Mouse (Mus musculus) stomach, embryonic 16.5 days (tissue): Measurements from ENCODE around the gene Cenpj. TPM values are rescaled to one million over a fixed set of nuclear protein-coding genes. Genes with fewer than 3 reads are reported as not detected.

Source experiments
- ATAC-seq: fragments of 200-750 bp; cut with Nextera tagmentation; 2 replicates; pipeline ENCODE4 v1.8.0; 2017; ENCODE audit warnings: moderate number of reproducible peaks, moderate TSS enrichment; ENCODE audit not compliant: insufficient read depth, low FRiP score
- H3K27ac ChIP-seq: fragments of 300-500 bp; sonication (generic); 2 replicates; pipeline ENCODE4 v1.5.1; 2014; ENCODE audit warnings: low read length
- H3K27me3 ChIP-seq: fragments of 300-500 bp; sonication (generic); 2 replicates; pipeline ENCODE4 v1.6.1; 2014; ENCODE audit warnings: low read length, control low read depth, mixed read lengths; ENCODE audit not compliant: control insufficient read depth, insufficient read depth
- H3K36me3 ChIP-seq: fragments of 300-500 bp; sonication (generic); 2 replicates; pipeline ENCODE4 v1.6.1; 2014; ENCODE audit warnings: low read length; ENCODE audit not compliant: control insufficient read depth, insufficient read depth
- H3K4me1 ChIP-seq: fragments of 300-500 bp; sonication (generic); 2 replicates; pipeline ENCODE4 v1.6.1; 2014; ENCODE audit warnings: low read length, control low read depth, mixed read lengths; ENCODE audit not compliant: control insufficient read depth, insufficient read depth
- H3K4me2 ChIP-seq: fragments of 300-500 bp; sonication (generic); 2 replicates; pipeline ENCODE4 v1.6.1; 2014; ENCODE audit warnings: low read depth, low read length, mixed read lengths
- H3K4me3 ChIP-seq: fragments of 300-500 bp; sonication (generic); replicated peaks from 2 replicates; pipeline ENCODE4 v1.5.1; 2014; ENCODE audit warnings: mild to moderate bottlenecking, low read length
- H3K9ac ChIP-seq: fragments of 300-500 bp; sonication (generic); 2 replicates; pipeline ENCODE4 v1.6.1; 2014; ENCODE audit warnings: low read length
- H3K9me3 ChIP-seq: fragments of 300-500 bp; sonication (generic); replicated peaks from 2 replicates; pipeline ENCODE4 v1.6.1; 2016; ENCODE audit warnings: low read length, control low read depth; ENCODE audit not compliant: control insufficient read depth
- WGBS: fragments of 180-500 bp; shearing (Covaris S2); extraction: QIAGEN DNeasy Blood & Tissue Kit; methylation state at CpG from one replicate; pipeline ENCODE4 v1.1.7; 2014; 5-methylcytosine and 5-hydroxymethylcytosine counted together
- polyA plus RNA-seq: library from polyadenylated mRNA; unstranded; fragments of >200 nt; fragmentation: Nextera tagmentation; extraction: Ambion mirVana; gene quantifications from 2 replicates; pipeline ENCODE4 v1.2.1, GENCODE M21; 2015

Gene Cenpj
- polyA plus RNA-seq, 1 experiment from 2014 or later = 7.0 TPM

DNA sequence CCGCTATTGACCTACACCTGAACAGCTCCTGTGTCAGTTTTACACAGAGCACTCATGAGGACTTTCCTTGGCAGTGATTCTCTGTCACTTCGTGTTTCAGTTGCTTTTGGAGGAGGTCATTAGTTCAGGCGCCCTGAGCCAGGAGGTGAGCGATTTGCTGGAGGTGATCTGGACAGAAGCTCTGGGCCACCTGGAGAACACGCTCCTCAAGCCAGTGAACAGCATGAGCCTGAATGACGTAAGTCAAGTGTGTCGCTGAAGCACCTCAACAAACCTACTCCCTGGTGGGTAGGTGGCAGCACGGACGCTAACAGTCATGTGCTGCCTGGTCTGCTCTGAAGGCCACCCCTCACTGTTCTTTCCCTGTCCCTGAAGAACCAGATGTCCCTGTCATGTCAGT, 17.0 kb upstream of the Cenpj start:
- Histone ChIP-seq H3K36me3 (0 out of 2 replicates have a peak, but pooled peaks cover 12% of the 10 kb centered on the region), H3K4me2 (no peak overlapping the region)
- WGBS = 94% methylated on average over 9 of the region's 9 CpGs

DNA sequence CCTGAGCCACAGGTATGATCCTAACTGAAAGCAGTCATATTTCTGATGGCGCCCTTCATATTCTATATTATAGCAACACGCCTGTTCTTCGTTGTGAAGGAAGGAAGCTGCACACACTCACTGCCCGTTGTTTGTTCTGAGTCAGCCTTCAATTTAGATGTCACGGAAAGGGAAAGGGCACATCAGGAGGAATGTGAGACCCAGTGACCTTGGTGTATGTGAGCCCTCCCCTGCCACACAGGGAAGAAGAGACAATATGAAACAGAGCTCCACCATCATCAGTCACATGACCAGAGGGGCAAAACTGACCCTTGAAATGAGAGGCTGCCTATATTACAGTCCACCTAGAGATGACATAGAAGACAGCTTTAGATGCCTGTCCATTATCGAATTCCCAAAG, 7.1 kb upstream of the Cenpj start:
- Histone ChIP-seq H3K9ac (no peak overlapping the region), H3K9me3 (no peaks in the 10 kb centered on the region), H3K36me3 (0 out of 2 replicates have a peak, but pooled peaks cover 4% of the 10 kb centered on the region), H3K27ac (no peak overlapping the region), H3K4me1 (no peaks in the 10 kb centered on the region), H3K4me2 (no peak overlapping the region), H3K4me3 (no peak overlapping the region), H3K27me3 (no peaks in the 10 kb centered on the region)
- no peak for ATAC-seq
- WGBS = 83% methylated on average over 6 of the region's 6 CpGs

More for the DNA sequence above, 17.0 kb upstream of the Cenpj start:
- H3K4me3 ChIP-seq = no peak overlapping the region
- H3K27ac ChIP-seq = no peak overlapping the region
- H3K4me1 ChIP-seq = no peaks in the 10 kb centered on the region
- no peak overlapping the region for H3K9ac ChIP-seq
- no peak for ATAC-seq
- H3K9me3 ChIP-seq = no peaks in the 10 kb centered on the region
- H3K27me3 ChIP-seq = no peaks in the 10 kb centered on the region

DNA sequence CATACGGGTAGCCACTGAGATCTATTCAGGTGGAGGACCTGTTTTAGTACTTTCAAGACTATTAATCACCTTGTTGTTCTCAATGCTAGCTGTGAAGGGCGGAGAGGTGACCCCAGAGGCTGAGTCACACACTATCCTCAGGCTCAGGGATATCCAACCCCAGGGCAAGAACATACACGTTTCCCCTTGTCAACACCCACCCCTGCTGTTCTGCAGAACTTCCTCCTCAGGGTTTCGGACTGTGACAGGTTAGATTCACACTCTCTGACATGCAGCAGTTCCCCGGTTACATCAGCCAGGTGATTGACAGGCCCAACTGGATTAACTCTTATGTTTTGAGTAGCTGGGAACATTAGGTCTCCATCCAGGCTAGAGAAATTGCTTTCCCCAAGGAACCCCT, 5.9 kb upstream of the Cenpj start:
- ATAC-seq = 0 out of 2 replicates have a peak, but pooled peaks have one; percentile 37
- H3K4me3 ChIP-seq = no peak overlapping the region
- WGBS = 52% methylated on average over 5 of the region's 5 CpGs
- 0 out of 2 replicates have a peak, but pooled peaks cover 4% of the 10 kb centered on the region for H3K36me3 ChIP-seq
- H3K27ac ChIP-seq = peak overlapping the region; percentile 47
- no peak overlapping the region for H3K4me2 ChIP-seq
- no peaks in the 10 kb centered on the region for H3K27me3 ChIP-seq
- H3K9me3 ChIP-seq = no peaks in the 10 kb centered on the region
- H3K4me1 ChIP-seq = peaks cover 4% of the 10 kb centered on the region
- no peak overlapping the region for H3K9ac ChIP-seq

DNA sequence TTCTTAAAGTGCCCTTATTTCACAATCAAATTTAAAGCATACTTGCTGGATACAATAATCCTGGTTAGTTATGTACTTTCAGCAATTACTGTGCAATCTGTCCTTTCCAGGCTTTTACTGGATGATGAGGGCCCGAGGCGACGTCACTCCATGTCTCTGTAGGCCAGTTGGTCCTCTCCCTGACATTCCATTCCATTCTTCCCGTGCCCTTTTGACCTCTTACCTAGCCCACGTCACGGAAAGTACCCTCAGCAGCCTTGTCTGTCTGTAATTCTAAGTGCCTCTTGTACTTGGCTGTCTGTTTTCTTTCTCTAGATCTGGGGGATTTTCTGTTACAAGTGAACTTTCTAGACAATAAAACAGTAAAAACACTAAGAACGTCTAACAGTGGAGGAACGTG, 3.8 kb upstream of the Cenpj start:
- Histone ChIP-seq H3K27me3 (no peaks in the 10 kb centered on the region), H3K36me3 (no peaks in the 10 kb centered on the region), H3K9ac (no peak overlapping the region), H3K4me2 (no peak overlapping the region), H3K9me3 (no peaks in the 10 kb centered on the region), H3K4me1 (peaks cover 9% of the 10 kb centered on the region), H3K4me3 (no peak overlapping the region), H3K27ac (no peak overlapping the region)
- 49% methylated on average over 8 of the region's 8 CpGs for WGBS
- ATAC-seq = no peak

DNA sequence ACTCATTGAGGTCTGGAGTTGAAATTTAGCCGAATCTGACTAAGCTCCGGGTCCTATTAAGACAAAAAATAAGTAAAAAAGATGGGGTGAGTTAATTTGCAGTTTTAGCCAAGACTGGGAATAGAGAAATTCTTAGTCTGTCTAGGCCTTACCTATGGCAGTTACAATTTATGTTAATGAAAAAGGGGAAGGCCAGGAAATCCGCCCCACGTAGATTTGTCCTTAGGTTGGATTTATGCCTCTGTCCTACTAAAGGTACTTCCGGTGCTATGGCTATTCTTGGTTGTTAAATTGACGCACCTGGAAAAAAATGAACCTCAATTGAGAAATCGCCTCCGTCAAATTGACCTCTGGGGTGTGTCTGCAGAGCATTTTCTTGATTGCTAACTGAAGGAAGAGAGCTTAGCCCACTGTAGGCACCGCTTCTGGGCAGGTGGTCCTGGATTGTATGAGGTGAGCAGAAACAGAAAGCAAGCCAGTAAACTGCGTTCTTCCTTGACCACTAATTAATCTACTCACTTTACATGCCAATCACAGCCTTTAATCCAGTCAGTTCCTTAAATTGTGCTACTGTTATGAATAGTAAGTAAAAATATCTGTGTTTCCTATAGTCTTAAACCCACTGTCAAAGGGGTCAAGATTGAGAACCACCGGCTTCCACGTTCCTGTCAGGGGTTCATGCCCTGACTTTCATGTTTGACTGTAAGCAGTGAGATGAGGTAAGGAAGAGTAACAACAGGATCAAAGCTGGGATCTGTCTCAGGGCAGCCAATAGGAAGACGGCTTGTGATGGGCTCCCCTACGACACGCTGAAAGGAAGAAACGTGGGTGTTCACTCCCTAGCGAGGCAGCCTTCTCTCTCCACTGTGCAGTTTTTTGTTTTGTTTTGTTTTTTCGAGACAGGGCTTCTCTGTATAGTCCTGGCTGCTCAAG, 1.0 kb upstream of the Cenpj start:
- Histone ChIP-seq H3K9me3 (no peaks in the 10 kb centered on the region), H3K36me3 (no peaks in the 10 kb centered on the region), H3K9ac (peak overlapping the region; percentile 79), H3K27me3 (no peaks in the 10 kb centered on the region), H3K27ac (no peak overlapping the region; the same call in 1 of the 2 replicates), H3K4me3 (peak overlapping the region; percentile 69), H3K4me1 (peaks cover 11% of the 10 kb centered on the region), H3K4me2 (peak overlapping the region; percentile 77)
- 70% methylated on average over 18 of the region's 18 CpGs for WGBS
- no peak for ATAC-seq

DNA sequence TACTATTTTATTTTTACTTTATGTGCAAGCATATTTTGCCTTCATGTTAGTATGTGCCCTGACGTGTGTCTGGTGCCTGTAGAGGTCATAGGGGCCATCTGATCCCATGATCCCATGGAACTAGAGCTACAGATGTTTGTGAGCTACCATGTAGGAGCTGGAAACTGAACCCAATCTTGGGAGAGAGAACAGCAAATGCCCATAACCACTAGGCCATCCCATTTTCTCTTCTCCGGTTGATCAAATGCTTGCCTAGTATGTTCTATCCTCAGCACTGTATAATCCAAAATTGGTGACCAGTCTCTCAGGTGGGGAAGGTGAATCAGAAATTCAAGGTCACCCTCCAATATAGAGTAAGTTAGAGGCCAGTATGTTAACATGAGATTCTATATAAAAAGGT, 2.7 kb downstream of the Cenpj start:
- no peak overlapping the region for H3K27ac ChIP-seq
- no peaks in the 10 kb centered on the region for H3K9me3 ChIP-seq
- peaks cover 11% of the 10 kb centered on the region for H3K4me1 ChIP-seq
- H3K4me2 ChIP-seq = 0 out of 2 replicates have a peak overlapping the region, but pooled peaks have one; percentile 69
- no peak overlapping the region for H3K4me3 ChIP-seq
- no peaks in the 10 kb centered on the region for H3K27me3 ChIP-seq
- no peak overlapping the region for H3K9ac ChIP-seq
- WGBS = 64% methylated on average over 2 of the region's 2 CpGs
- no peaks in the 10 kb centered on the region for H3K36me3 ChIP-seq
- no peak for ATAC-seq

DNA sequence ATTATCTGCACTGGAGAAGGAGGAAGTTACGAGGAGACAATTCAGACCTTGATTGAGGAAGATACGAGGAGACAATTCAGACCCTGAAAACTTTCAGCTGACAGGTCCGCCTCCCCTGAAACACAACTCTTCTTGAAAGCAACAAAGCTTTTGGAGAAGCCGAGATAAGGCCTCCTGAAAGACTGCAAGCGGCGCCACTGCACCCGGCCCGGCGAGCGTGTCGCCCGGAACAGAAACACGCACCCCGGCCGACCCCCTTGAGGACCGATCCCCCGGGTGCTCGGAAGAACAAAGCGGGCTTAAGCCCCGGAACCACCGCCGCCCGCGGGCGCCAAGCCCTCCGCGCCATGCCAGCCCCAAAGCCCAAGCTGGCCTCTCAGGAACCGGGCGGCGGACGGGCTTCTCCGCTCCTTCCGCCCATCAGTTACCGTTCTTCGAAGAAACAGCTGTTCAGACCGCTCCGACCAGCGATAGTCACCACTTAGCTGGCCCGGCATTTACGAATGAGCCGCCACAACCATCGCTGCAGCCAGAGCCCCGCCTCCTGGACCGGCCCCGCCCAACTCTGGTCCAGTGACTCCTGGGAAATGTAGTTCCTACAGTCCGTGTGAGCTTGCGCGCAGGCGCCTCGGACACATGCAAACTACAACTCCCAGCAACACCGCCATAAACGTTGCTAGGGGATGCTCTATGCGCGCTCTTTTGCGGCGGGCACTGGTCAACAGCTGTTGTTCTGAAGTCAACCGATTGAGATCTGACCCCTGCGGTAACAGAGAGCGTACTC, 3.7 kb downstream of the Cenpj start:
- H3K4me1 ChIP-seq = peaks cover 11% of the 10 kb centered on the region
- H3K27me3 ChIP-seq = no peaks in the 10 kb centered on the region
- WGBS = under 1% methylated on average over 59 of the region's 59 CpGs
- peak overlapping the region; percentile 74 for H3K4me2 ChIP-seq
- no peaks in the 10 kb centered on the region for H3K36me3 ChIP-seq
- peak; percentile 98 for ATAC-seq
- peak overlapping the region; percentile 90 for H3K4me3 ChIP-seq
- no peaks in the 10 kb centered on the region for H3K9me3 ChIP-seq
- peak overlapping the region; percentile 75 for H3K27ac ChIP-seq
- peak overlapping the region; percentile 72 for H3K9ac ChIP-seq

DNA sequence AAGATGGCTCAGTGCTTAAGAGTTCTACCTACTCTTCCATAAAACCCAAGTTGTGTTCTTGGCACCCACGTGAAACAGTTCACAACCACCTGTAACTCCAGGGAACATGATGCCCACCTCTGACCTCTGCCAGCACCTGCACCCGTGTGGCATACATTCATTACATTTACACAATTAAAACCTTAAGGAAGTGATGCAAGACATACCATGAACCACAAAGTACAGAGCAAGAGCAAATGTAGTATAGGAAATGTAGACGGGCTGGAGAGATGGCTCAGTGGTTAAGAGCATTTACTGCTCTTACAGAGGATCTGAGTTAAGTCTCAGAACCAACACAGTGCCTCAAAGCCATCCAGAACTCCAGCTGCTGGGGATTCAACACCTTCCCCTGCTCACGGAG, 6.2 kb downstream of the Cenpj start:
- WGBS = 86% methylated on average over 4 of the region's 4 CpGs

More for the DNA sequence above, 6.2 kb downstream of the Cenpj start:
- Histone ChIP-seq H3K4me2 (no peak overlapping the region), H3K9ac (no peak overlapping the region), H3K27ac (no peak overlapping the region), H3K36me3 (0 out of 2 replicates have a peak, but pooled peaks cover under 1% of the 10 kb centered on the region), H3K9me3 (no peaks in the 10 kb centered on the region), H3K4me3 (no peak overlapping the region), H3K27me3 (no peaks in the 10 kb centered on the region), H3K4me1 (0 out of 2 replicates have a peak, but pooled peaks cover 2% of the 10 kb centered on the region)
- no peak for ATAC-seq
